Mouse (Mus musculus): Measurements from ENCODE around the gene Ces1b. TPM values are rescaled to one million over a fixed set of nuclear protein-coding genes. Genes with fewer than 3 reads are reported as not detected.

The Ces1b gene
- polyA plus RNA-seq, 2 experiments from 2014 or later = not detected

Other genes with a start within 250 kb of the Ces1b start
- under 1 TPM in 1 of 2 experiments, not detected in 1; 0.22 TPM for gene Lpcat2, start 224.7 kb downstream of the Ces1b start, polyA plus RNA-seq (2017; shearing (Covaris generic))
- not detected for gene Capns2, start 178.6 kb downstream of the Ces1b start, polyA plus RNA-seq (2017; shearing (Covaris generic))
- gene Slc6a2, start 119.9 kb downstream of the Ces1b start, polyA plus RNA-seq (2017; shearing (Covaris generic)) = not detected
- gene Ces1a, start 31.8 kb downstream of the Ces1b start, polyA plus RNA-seq (2017; shearing (Covaris generic)) = not detected
- not detected for gene Ces1c, start 51.3 kb upstream of the Ces1b start, polyA plus RNA-seq (2017; shearing (Covaris generic))
- gene Ces1d, start 117.8 kb upstream of the Ces1b start, polyA plus RNA-seq (2017; shearing (Covaris generic)) = not detected
- gene Ces1e, start 149.6 kb upstream of the Ces1b start, polyA plus RNA-seq (2017; shearing (Covaris generic)) = not detected
- not detected for gene Ces1f, start 199.7 kb upstream of the Ces1b start, polyA plus RNA-seq (2017; shearing (Covaris generic))

Measured in CD4-positive, CD25-positive, alpha-beta regulatory T cell, adult 4 months (primary cell).